Mouse (Mus musculus) forebrain, embryonic 13.5 days (tissue): ENCODE data around the gene Ptprn2. TPM values are rescaled to one million over a fixed set of nuclear protein-coding genes. Genes with fewer than 3 reads are reported as not detected.

ENCODE experiments used
- ATAC-seq: fragments of 200-750 bp; cut with Nextera tagmentation; 2 replicates; pipeline ENCODE4 v1.8.0; 2017
- H3K27ac ChIP-seq: fragments of 300-500 bp; sonication (generic); 2 replicates; pipeline ENCODE4 v1.5.1; 2015; ENCODE audit warnings: inconsistent platforms, mild to moderate bottlenecking, moderate library complexity
- H3K27me3 ChIP-seq: fragments of 300-500 bp; sonication (generic); 2 replicates; pipeline ENCODE4 v1.6.1; 2015; ENCODE audit warnings: mild to moderate bottlenecking, inconsistent platforms
- H3K36me3 ChIP-seq: fragments of 300-500 bp; sonication (generic); 2 replicates; pipeline ENCODE4 v1.6.1; 2015; ENCODE audit warnings: mild to moderate bottlenecking, inconsistent platforms; ENCODE audit not compliant: poor library complexity, severe bottlenecking
- H3K4me1 ChIP-seq: fragments of 300-500 bp; sonication (generic); 2 replicates; pipeline ENCODE4 v1.6.1; 2015; ENCODE audit warnings: inconsistent platforms
- H3K4me2 ChIP-seq: fragments of 300-500 bp; sonication (generic); 2 replicates; pipeline ENCODE4 v1.6.1; 2015; ENCODE audit warnings: inconsistent platforms, mild to moderate bottlenecking, moderate library complexity
- H3K4me3 ChIP-seq: fragments of 300-500 bp; sonication (generic); 2 replicates; pipeline ENCODE4 v1.5.1; 2015; ENCODE audit warnings: mild to moderate bottlenecking, inconsistent platforms
- H3K9ac ChIP-seq: fragments of 300-500 bp; sonication (generic); 2 replicates; pipeline ENCODE4 v1.6.1; 2015; ENCODE audit warnings: mild to moderate bottlenecking, inconsistent platforms
- H3K9me3 ChIP-seq: fragments of 300-500 bp; sonication (generic); replicated peaks from 2 replicates; pipeline ENCODE4 v1.6.1; 2016; ENCODE audit warnings: inconsistent platforms
- WGBS: fragments of 180-500 bp; shearing (Covaris S2); methylation state at CpG from one replicate; pipeline ENCODE4 v1.1.7; 2015; 5-methylcytosine and 5-hydroxymethylcytosine counted together
- polyA plus RNA-seq: library from polyadenylated mRNA; unstranded; fragments of >200 nt; fragmentation: Nextera tagmentation; extraction: Ambion mirVana; gene quantifications from 2 replicates; pipeline ENCODE4 v1.2.1, GENCODE M21; 2015

Ptprn2 gene
- polyA plus RNA-seq, 1 experiment from 2014 or later: 6.6 TPM

- Histone ChIP-seq H3K4me3 (no peak overlapping the region), H3K9me3 (no peaks in the 10 kb centered on the region), H3K9ac (no peak overlapping the region), H3K4me2 (no peak overlapping the region), H3K4me1 (peaks cover 26% of the 10 kb centered on the region), H3K27me3 (peaks cover 79% of the 10 kb centered on the region), H3K36me3 (no peaks in the 10 kb centered on the region), H3K27ac (no peak overlapping the region)
- 92% methylated on average over 6 of the region's 6 CpGs for WGBS
- ATAC-seq: no peak
Observed at GRCm38 (mm10) chr12:117058184-117058958, 572.9 kb downstream of the Ptprn2 start.

DNA sequence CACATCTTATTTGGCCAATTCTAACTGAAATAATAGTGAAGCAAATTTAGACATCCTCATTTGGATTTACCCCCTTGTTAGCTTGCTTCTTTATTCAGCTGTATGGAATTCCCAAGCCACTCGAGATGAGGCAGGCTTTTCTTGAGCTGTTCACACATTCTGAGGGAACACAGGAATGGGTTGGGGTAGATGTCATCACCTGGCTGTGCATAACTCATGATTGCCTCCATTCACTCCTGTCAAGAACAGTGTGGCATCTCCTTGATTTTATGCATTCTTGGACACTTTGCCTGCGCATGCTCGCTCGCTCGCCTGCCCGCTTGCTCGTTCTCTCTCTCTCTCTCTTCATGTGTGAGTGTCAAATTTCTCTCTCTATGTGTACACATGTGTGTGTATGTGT is 573.5 kb downstream of the Ptprn2 start:
- Histone ChIP-seq H3K27ac (no peak overlapping the region), H3K36me3 (no peaks in the 10 kb centered on the region), H3K4me1 (peaks cover 19% of the 10 kb centered on the region), H3K27me3 (peaks cover 79% of the 10 kb centered on the region), H3K9ac (no peak overlapping the region), H3K9me3 (no peaks in the 10 kb centered on the region), H3K4me3 (no peak overlapping the region), H3K4me2 (no peak overlapping the region)
- 82% methylated on average over 7 of the region's 7 CpGs for WGBS
- ATAC-seq: no peak

DNA sequence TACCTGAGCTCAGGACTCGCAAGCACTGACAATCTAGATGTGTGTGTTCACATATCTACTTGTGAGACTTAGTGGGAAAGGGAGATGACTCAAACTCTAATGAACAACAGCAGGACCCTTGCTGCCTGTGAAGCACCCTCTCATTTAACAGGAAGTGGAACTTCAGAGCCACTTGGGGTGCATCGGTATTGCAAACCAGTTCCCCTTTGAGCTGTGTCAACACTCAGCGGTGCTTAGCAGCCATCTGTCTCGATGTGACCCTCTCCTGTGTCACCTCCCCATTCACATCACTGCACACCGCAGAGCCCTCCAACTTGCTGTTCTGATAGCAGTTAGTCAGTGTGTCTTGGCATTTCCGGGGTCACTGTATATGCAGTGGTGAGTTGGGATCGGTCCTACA is 592.1 kb downstream of the Ptprn2 start:
- no peaks in the 10 kb centered on the region for H3K9me3 ChIP-seq
- H3K4me3 ChIP-seq: no peak overlapping the region
- H3K9ac ChIP-seq: no peak overlapping the region
- ATAC-seq: no peak
- no peaks in the 10 kb centered on the region for H3K27me3 ChIP-seq
- no peaks in the 10 kb centered on the region for H3K4me1 ChIP-seq
- H3K4me2 ChIP-seq: no peak overlapping the region
- H3K27ac ChIP-seq: no peak overlapping the region
- no peaks in the 10 kb centered on the region for H3K36me3 ChIP-seq
- WGBS: 82% methylated on average over 7 of the region's 7 CpGs

DNA sequence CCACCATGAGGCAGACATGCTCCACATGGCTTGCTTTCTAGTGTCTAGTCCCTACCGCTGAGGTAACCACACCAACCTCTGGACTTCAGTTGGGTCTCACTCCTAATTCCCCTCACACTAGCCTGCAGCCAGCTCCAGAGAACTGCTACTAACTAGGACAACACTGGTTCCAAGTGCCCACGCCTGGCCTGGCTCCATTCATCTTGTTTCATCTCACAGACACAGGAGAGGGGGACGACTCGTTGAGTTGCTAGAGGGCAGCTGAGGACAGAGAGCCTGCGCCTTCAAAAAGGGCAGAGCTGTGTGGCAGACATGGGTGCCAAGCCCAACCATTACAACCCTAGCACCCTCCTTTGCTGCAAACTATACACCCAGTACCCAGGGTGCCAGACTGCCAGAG is 593.4 kb downstream of the Ptprn2 start:
- H3K27ac ChIP-seq: no peak overlapping the region
- H3K9me3 ChIP-seq: no peaks in the 10 kb centered on the region
- no peak overlapping the region for H3K4me2 ChIP-seq
- no peak for ATAC-seq
- 89% methylated on average over 5 of the region's 5 CpGs for WGBS
- peaks cover 10% of the 10 kb centered on the region for H3K4me1 ChIP-seq
- no peaks in the 10 kb centered on the region for H3K36me3 ChIP-seq
- H3K27me3 ChIP-seq: no peaks in the 10 kb centered on the region
- no peak overlapping the region for H3K4me3 ChIP-seq
- no peak overlapping the region for H3K9ac ChIP-seq

GRCm38 (mm10) chr12:117079724-117080123 is 594.2 kb downstream of the Ptprn2 start:
- Histone ChIP-seq H3K36me3 (no peaks in the 10 kb centered on the region), H3K9ac (no peak overlapping the region), H3K9me3 (no peaks in the 10 kb centered on the region), H3K27ac (no peak overlapping the region), H3K4me1 (peaks cover 17% of the 10 kb centered on the region), H3K27me3 (no peaks in the 10 kb centered on the region), H3K4me2 (no peak overlapping the region), H3K4me3 (no peak overlapping the region)
- WGBS: 52% methylated on average over 2 of the region's 2 CpGs
- no peak for ATAC-seq

DNA sequence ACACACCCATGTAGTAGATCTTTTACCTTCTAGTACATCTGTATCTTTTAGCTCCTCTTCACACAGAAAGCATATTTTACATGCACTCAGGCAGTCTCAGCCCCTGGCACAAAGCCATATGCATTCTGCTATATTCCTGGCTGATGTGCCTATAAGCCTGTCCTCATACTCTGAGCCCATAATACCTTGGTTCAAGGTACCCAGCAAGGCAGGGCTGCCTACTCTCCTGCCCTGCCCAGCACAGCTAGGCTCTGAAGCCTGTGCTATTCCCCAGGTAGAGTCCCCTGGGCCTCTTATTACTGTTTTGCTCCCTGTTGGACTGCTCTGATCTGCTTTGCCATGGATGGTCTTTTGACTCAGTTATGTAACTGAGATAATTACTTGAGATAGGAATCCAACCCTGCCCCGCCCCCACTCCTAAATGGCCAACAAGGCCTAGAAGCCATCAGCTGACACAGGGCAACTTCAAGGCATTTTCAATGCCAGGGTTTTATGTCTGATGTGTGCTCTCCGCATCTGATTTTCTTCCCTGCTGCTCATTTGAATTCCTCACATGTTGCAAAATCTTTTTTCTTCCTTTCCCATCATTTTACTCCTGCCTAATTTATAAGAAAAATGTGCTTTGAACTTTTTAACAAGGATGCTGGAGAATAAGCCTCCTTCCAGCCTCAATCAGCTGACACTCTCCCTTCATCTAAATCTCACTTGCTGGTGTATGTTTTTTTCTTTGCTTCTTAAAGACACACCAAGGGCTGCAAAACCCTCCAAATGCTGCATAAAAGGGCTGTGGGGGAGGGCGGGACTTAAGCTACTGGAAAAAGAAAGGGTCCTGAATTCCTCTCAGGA is 598.6 kb downstream of the Ptprn2 start:
- no peaks in the 10 kb centered on the region for H3K27me3 ChIP-seq
- no peak overlapping the region for H3K4me2 ChIP-seq
- H3K9me3 ChIP-seq: no peaks in the 10 kb centered on the region
- ATAC-seq: peak; percentile 52
- 31% methylated on average over 3 of the region's 3 CpGs for WGBS
- H3K9ac ChIP-seq: no peak overlapping the region
- peaks cover 31% of the 10 kb centered on the region for H3K4me1 ChIP-seq
- H3K36me3 ChIP-seq: no peaks in the 10 kb centered on the region
- peak overlapping the region; percentile 54 for H3K27ac ChIP-seq
- H3K4me3 ChIP-seq: no peak overlapping the region

GRCm38 (mm10) chr12:117084702-117085409 is 599.3 kb downstream of the Ptprn2 start:
- H3K4me2 ChIP-seq: no peak overlapping the region
- WGBS: 19% methylated on average over 5 of the region's 5 CpGs

DNA sequence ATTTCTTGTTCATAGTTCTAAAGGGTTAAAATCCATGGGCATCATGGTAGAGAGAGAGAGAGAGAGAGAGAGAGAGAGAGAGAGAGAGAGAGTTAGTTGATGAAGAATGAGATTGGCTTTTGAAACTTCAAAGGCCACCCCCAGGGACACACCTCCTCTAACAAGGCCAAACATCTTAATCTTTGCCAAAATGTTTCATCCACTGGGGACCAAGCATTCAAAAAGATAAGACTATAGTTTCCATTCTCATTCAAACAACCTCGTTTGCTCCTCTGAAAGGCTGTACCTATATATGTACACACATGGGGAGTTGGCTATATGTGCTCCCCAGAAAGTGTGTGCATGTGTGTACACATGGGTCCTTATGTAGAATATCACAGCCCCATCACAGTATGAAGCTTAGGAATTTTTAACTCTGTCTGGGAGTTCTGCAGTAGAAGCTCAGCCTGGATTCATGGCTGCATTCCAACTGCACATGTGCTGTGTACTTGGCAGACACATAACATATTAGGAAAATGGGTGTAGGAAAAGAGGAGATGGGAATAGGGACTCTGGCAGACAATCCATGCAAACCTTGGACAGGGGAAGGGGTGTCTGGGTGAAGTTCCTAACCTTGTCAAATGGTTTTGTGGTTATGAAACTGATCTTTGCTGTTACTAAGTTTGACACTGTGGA is 600.3 kb downstream of the Ptprn2 start:
- Histone ChIP-seq H3K36me3 (no peaks in the 10 kb centered on the region), H3K4me3 (no peak overlapping the region), H3K4me1 (peaks cover 31% of the 10 kb centered on the region), H3K27me3 (no peaks in the 10 kb centered on the region), H3K27ac (no peak overlapping the region), H3K9me3 (no peaks in the 10 kb centered on the region), H3K4me2 (no peak overlapping the region), H3K9ac (no peak overlapping the region)
- 53% methylated on average over 1 of the region's 1 CpGs for WGBS
- ATAC-seq: no peak

More at GRCm38 (mm10) chr12:117084702-117085409, 599.3 kb downstream of the Ptprn2 start:
- no peaks in the 10 kb centered on the region for H3K9me3 ChIP-seq
- H3K4me3 ChIP-seq: no peak overlapping the region
- H3K36me3 ChIP-seq: no peaks in the 10 kb centered on the region
- peak; percentile 3; the same call in 1 of the 2 replicates for ATAC-seq
- H3K27me3 ChIP-seq: no peaks in the 10 kb centered on the region
- H3K4me1 ChIP-seq: peaks cover 31% of the 10 kb centered on the region
- peak overlapping the region; percentile 26; the same call in 1 of the 2 replicates for H3K9ac ChIP-seq
- H3K27ac ChIP-seq: peak overlapping the region; percentile 54

- Histone ChIP-seq H3K9ac (no peak overlapping the region), H3K4me2 (no peak overlapping the region), H3K4me1 (no peaks in the 10 kb centered on the region), H3K27ac (no peak overlapping the region), H3K9me3 (no peaks in the 10 kb centered on the region), H3K36me3 (no peaks in the 10 kb centered on the region), H3K27me3 (no peaks in the 10 kb centered on the region), H3K4me3 (no peak overlapping the region)
- 91% methylated on average over 4 of the region's 4 CpGs for WGBS
- ATAC-seq: no peak
Observed at GRCm38 (mm10) chr12:117092345-117093107, 607.0 kb downstream of the Ptprn2 start.

DNA sequence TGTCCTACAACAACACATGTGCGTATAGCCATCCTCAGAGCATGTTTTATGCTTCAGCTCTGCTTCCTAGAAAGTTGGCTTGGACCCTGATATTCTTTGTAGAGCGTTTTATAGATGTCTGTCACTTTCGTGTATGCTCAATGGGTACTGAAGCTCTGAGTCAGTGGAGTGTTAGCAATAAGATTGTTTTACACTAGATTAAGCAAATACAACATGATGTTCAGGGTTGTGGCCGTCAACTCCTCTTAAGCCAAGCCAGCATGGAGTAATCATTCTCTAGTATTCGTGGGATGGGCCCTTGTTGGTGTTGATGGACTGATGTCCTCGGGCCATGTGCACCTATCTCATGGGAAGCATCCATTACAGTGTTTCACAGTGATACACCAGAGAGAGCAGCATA is 610.4 kb downstream of the Ptprn2 start:
- Histone ChIP-seq H3K9me3 (no peaks in the 10 kb centered on the region), H3K4me3 (no peak overlapping the region), H3K9ac (no peak overlapping the region), H3K4me2 (no peak overlapping the region), H3K4me1 (peaks cover 3% of the 10 kb centered on the region; the same call in 1 of the 2 replicates), H3K27me3 (peaks cover 10% of the 10 kb centered on the region), H3K27ac (no peak overlapping the region), H3K36me3 (no peaks in the 10 kb centered on the region)
- ATAC-seq: no peak
- whole genome bisulfite sequencing: 70% methylated on average over 6 of the region's 6 CpGs

DNA sequence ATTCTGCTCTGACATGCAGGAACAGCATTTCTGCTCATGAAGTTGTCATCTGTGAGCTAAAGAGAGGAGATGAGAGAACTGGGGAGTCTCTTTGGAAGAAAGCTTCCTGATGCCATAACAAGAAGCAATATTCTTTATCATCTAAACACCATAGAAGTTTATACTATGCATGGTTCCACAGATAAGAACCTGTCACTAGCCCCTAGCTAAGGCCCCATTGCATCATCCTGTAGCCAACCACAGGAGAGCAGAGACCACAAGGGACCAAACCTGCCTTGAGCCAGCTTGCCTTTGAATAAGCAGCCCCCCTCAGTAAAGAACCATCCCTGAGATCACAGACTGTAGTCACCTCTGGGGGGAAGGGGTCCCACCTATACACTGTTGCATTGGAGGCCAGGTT is 612.8 kb downstream of the Ptprn2 start:
- Histone ChIP-seq H3K4me1 (peaks cover 3% of the 10 kb centered on the region; the same call in 1 of the 2 replicates), H3K4me2 (no peak overlapping the region), H3K9me3 (no peaks in the 10 kb centered on the region), H3K4me3 (no peak overlapping the region), H3K9ac (no peak overlapping the region), H3K36me3 (no peaks in the 10 kb centered on the region), H3K27me3 (peaks cover 27% of the 10 kb centered on the region), H3K27ac (no peak overlapping the region)
- no peak for ATAC-seq
